Mouse (Mus musculus) midbrain, embryonic 10.5 days (tissue): ENCODE measurements around the gene Med29. TPM values are rescaled to one million over a fixed set of nuclear protein-coding genes. Genes with fewer than 3 reads are reported as not detected.
A peak's percentile ranks its signal among the peaks of the same experiment; 100 is the strongest.

Source experiments
- DNase-seq: peaks from one replicate; pipeline ENCODE4 v3.0.0-alpha.2; 2017; ENCODE audit warnings: low spot score
- H3K27ac ChIP-seq: fragments of 300-500 bp; sonication (generic); replicated peaks from 2 replicates; pipeline ENCODE4 v1.5.1; 2016; ENCODE audit warnings: mild to moderate bottlenecking
- H3K27me3 ChIP-seq: fragments of 300-500 bp; sonication (generic); 2 replicates; pipeline ENCODE4 v1.6.1; 2016; ENCODE audit warnings: low read depth, mild to moderate bottlenecking; ENCODE audit not compliant: poor library complexity, severe bottlenecking
- H3K36me3 ChIP-seq: fragments of 300-500 bp; sonication (generic); 2 replicates; pipeline ENCODE4 v1.6.1; 2016; ENCODE audit warnings: mild to moderate bottlenecking, moderate library complexity
- H3K4me1 ChIP-seq: fragments of 300-500 bp; sonication (generic); 2 replicates; pipeline ENCODE4 v1.6.1; 2016
- H3K4me3 ChIP-seq: fragments of 300-500 bp; sonication (generic); 2 replicates; pipeline ENCODE4 v1.5.1; 2016; ENCODE audit warnings: mild to moderate bottlenecking, moderate library complexity
- H3K9me3 ChIP-seq: fragments of 300-500 bp; sonication (generic); replicated peaks from 2 replicates; pipeline ENCODE4 v1.6.1; 2016; ENCODE audit warnings: mild to moderate bottlenecking
- WGBS: fragments of 180-500 bp; shearing (Covaris S2); methylation state at CpG from one replicate; pipeline ENCODE4 v1.1.7; 2016; 5-methylcytosine and 5-hydroxymethylcytosine counted together
- polyA plus RNA-seq: library from polyadenylated mRNA; unstranded; fragments of >200 nt; fragmentation: Nextera tagmentation; extraction: Ambion mirVana; gene quantifications from 2 replicates; pipeline ENCODE4 v1.2.1, GENCODE M21; 2016

Med29 gene
- polyA plus RNA-seq, 1 experiment from 2014 or later, result 61.0 TPM

- peaks cover 37% of the 10 kb centered on the region for H3K4me1 ChIP-seq
- H3K4me3 ChIP-seq, result peak overlapping the region; percentile 90
- H3K27me3 ChIP-seq, result no peaks in the 10 kb centered on the region
- 95% methylated on average over 14 of the region's 14 CpGs for WGBS
- H3K36me3 ChIP-seq, result peaks cover 56% of the 10 kb centered on the region
- peak overlapping the region; percentile 94 for H3K27ac ChIP-seq
- no peaks in the 10 kb centered on the region for H3K9me3 ChIP-seq
- no peak for DNase-seq
These were observed 22.5 kb downstream of the Med29 start for GRCm38 (mm10) chr7:28370051-28370450.

DNA sequence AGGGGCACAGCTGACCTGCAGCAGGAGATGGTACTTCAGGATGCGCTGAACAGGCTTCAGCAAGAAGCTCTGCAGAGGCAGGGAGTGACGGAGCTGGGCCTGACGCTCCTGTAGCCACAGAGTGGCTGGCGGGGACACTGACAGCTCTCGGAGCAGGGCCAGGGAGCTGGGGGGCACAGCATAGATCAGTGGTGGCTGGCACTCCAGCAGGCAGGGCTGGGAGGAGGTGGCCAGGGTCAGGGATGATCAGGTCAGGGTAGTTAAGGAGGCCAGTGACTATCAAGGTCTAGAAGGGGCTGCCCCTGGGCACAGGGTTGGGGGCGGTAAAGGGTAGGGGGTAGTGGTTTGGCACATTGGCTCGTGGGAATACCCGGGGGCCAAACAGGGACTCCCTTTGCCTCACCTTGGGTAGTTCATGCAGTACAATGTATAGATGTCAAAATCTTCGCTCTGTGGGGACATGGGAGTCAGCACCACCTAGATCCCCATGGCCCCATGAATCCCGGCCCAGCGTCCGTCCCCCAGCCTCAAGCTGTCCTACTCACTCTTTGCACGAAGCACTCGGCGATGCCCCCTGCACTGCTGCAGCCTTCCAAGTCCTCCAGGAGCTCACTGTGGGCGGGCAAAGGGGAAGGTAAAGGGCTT is 24.1 kb downstream of the Med29 start:
- Histone ChIP-seq H3K4me3 (no peak overlapping the region), H3K36me3 (peaks cover 73% of the 10 kb centered on the region), H3K9me3 (no peaks in the 10 kb centered on the region), H3K4me1 (peaks cover 27% of the 10 kb centered on the region), H3K27me3 (no peaks in the 10 kb centered on the region), H3K27ac (no peak overlapping the region)
- 88% methylated on average over 16 of the region's 16 CpGs for WGBS
- DNase-seq, result no peak

DNA sequence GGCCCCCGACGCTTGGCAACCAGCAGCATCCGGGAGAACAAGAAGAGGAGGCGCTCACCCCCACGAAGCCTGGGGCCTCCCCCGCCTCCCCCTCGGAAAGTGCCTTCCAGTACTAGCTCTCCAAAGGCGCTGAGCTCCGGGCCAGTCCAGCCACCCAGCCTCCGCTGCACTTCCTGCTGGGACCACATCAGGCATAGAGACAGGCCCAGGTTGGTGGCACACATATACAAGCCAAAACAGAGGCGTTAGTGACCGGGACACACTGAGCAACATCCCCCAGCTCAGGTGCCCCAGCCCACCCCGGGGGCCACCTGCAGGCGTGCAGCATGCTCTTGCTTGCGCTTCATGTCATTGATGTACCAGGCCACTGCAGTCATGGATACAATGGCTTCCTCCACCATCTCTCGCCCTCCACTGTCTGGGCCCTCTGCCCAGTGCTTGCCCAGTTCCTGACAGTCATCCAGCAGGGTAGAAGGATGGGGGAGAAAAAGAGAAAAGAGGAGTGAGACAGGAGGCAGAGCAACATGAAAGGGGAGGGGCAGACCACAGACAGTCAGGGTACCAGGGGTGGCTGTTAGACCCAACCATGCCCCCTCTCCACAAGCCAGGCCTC is 24.7 kb downstream of the Med29 start:
- H3K4me1 ChIP-seq, result peaks cover 27% of the 10 kb centered on the region
- peaks cover 79% of the 10 kb centered on the region for H3K36me3 ChIP-seq
- H3K27ac ChIP-seq, result no peak overlapping the region
- no peak for DNase-seq
- WGBS, result 93% methylated on average over 16 of the region's 16 CpGs
- H3K4me3 ChIP-seq, result 0 out of 2 replicates have a peak overlapping the region, but pooled peaks have one; percentile 6
- H3K27me3 ChIP-seq, result no peaks in the 10 kb centered on the region
- H3K9me3 ChIP-seq, result no peaks in the 10 kb centered on the region

DNA sequence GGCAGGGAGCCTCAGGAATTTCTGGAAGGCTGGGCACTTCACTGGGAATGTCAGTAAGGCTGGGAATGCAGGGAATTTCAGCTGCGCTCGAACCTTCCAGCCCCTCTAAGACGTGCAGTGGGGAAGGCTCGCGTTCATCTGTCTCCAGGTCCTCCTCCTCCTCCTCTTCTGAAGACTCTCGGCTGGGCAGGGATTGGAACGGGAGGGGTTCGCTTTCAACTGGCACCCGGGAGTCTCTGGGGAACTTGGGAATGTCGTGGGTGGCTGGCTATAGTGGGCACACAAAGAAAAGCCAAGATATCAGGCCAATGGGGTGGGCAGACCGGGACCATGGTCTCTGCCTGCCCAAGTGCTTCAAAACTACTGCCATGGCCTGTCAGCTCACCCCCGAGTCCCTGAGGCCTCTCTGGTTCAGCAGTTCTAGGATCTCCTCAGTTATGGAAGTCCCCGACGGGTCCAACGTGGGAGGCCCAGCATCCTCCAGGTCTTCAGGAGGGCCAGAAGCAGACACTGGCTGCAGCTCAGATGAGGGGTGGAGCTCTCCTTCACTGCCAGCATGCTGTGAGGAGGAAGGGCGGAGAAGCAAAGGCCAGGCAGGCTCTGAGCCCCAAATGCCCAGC is 30.0 kb downstream of the Med29 start:
- Histone ChIP-seq H3K36me3 (peaks cover 89% of the 10 kb centered on the region), H3K27ac (no peak overlapping the region), H3K4me1 (peaks cover 24% of the 10 kb centered on the region), H3K27me3 (no peaks in the 10 kb centered on the region), H3K4me3 (no peak overlapping the region), H3K9me3 (peaks cover 7% of the 10 kb centered on the region)
- no peak for DNase-seq
- WGBS, result 88% methylated on average over 16 of the region's 16 CpGs

- Histone ChIP-seq H3K4me1 (peaks cover 31% of the 10 kb centered on the region), H3K27me3 (no peaks in the 10 kb centered on the region), H3K36me3 (peaks cover 81% of the 10 kb centered on the region), H3K27ac (no peak overlapping the region), H3K9me3 (peaks cover 7% of the 10 kb centered on the region), H3K4me3 (no peak overlapping the region)
- 96% methylated on average over 20 of the region's 20 CpGs for WGBS
- no peak for DNase-seq
These were observed 30.7 kb downstream of the Med29 start for GRCm38 (mm10) chr7:28361647-28362341.

GRCm38 (mm10) chr7:28360291-28360690 is 32.2 kb downstream of the Med29 start:
- DNase-seq, result no peak
- peaks cover 68% of the 10 kb centered on the region for H3K36me3 ChIP-seq
- no peak overlapping the region for H3K27ac ChIP-seq
- WGBS, result 93% methylated on average over 6 of the region's 6 CpGs
- peaks cover 37% of the 10 kb centered on the region for H3K4me1 ChIP-seq
- 0 out of 2 replicates have a peak overlapping the region, but pooled peaks have one; percentile 11 for H3K4me3 ChIP-seq
- no peaks in the 10 kb centered on the region for H3K27me3 ChIP-seq
- peaks cover 7% of the 10 kb centered on the region for H3K9me3 ChIP-seq

DNA sequence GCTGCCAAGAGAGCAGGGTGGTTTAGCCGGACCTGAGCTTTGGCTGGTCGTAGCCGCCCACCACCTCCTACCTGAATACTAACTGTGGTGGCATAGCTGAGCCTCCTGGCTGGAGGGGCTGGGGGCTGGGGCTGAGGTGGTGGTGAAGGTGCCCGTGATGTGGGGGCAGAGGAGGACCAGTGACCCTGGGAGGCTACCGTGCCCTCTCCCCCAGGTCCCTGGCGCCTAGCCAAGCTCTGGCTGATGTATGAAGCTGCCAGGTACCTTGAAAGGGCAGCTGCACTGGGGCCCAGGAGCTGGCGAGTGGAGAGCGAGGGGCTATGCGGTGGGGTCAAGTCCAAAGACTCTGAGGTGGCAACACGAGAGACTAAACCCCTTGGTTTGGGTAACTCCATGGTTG is 32.7 kb downstream of the Med29 start:
- H3K9me3 ChIP-seq, result peaks cover 7% of the 10 kb centered on the region
- WGBS, result 94% methylated on average over 10 of the region's 10 CpGs
- 0 out of 2 replicates have a peak overlapping the region, but pooled peaks have one; percentile 11 for H3K4me3 ChIP-seq
- no peak overlapping the region for H3K27ac ChIP-seq
- H3K36me3 ChIP-seq, result peaks cover 68% of the 10 kb centered on the region
- no peak for DNase-seq
- H3K27me3 ChIP-seq, result no peaks in the 10 kb centered on the region
- peaks cover 37% of the 10 kb centered on the region for H3K4me1 ChIP-seq

- WGBS, result 54% methylated on average over 7 of the region's 7 CpGs
- Histone ChIP-seq H3K4me1 (peaks cover 37% of the 10 kb centered on the region), H3K36me3 (peaks cover 68% of the 10 kb centered on the region), H3K27me3 (no peaks in the 10 kb centered on the region), H3K27ac (peak overlapping the region; percentile 74), H3K4me3 (peak overlapping the region; percentile 29; the same call in 1 of the 2 replicates), H3K9me3 (peaks cover 7% of the 10 kb centered on the region)
- DNase-seq, result no peak
These were observed 34.1 kb downstream of the Med29 start for GRCm38 (mm10) chr7:28358431-28358830.

GRCm38 (mm10) chr7:28357984-28358383 is 34.5 kb downstream of the Med29 start:
- peaks cover 68% of the 10 kb centered on the region for H3K36me3 ChIP-seq

DNA sequence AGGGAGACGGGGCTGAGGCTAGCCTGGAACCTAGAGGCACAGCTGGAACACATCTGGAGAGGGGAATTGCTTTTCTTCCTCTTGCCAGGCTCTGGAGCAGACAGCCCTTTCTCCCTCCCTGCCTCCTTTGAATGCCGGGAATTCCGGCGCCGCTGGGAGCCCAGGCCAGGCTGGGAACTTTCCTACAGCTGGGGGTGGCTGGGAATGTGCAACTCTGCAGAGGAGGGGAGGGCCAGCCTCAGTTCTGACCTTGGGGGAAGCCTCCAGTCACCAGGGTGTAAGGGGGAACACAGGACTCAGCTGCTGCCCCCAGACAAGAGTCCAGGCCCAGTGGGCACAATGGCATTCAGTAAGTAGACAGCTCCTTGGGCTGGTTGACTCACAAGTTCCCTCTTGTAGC is 35.5 kb downstream of the Med29 start:
- peak overlapping the region; percentile 74 for H3K27ac ChIP-seq
- H3K4me1 ChIP-seq, result peaks cover 40% of the 10 kb centered on the region
- DNase-seq, result peak; percentile 62
- H3K36me3 ChIP-seq, result peaks cover 68% of the 10 kb centered on the region
- peak overlapping the region; percentile 7; the same call in 1 of the 2 replicates for H3K4me3 ChIP-seq
- no peaks in the 10 kb centered on the region for H3K27me3 ChIP-seq
- WGBS, result 1% methylated on average over 4 of the region's 5 CpGs
- peaks cover 6% of the 10 kb centered on the region for H3K9me3 ChIP-seq

More at GRCm38 (mm10) chr7:28357984-28358383, 34.5 kb downstream of the Med29 start:
- peaks cover 37% of the 10 kb centered on the region for H3K4me1 ChIP-seq
- H3K27ac ChIP-seq, result peak overlapping the region; percentile 74
- DNase-seq, result no peak
- no peaks in the 10 kb centered on the region for H3K27me3 ChIP-seq
- H3K4me3 ChIP-seq, result peak overlapping the region; percentile 29
- 5% methylated on average over 5 of the region's 5 CpGs for WGBS
- peaks cover 7% of the 10 kb centered on the region for H3K9me3 ChIP-seq

GRCm38 (mm10) chr7:28355221-28355620 is 37.3 kb downstream of the Med29 start:
- Histone ChIP-seq H3K36me3 (peaks cover 55% of the 10 kb centered on the region), H3K9me3 (no peaks in the 10 kb centered on the region), H3K4me3 (no peak overlapping the region), H3K27me3 (no peaks in the 10 kb centered on the region), H3K4me1 (peaks cover 50% of the 10 kb centered on the region), H3K27ac (no peak overlapping the region)
- DNase-seq, result no peak
- WGBS, result 90% methylated on average over 3 of the region's 3 CpGs

- Histone ChIP-seq H3K4me1 (peaks cover 53% of the 10 kb centered on the region), H3K27ac (no peak overlapping the region), H3K36me3 (peaks cover 49% of the 10 kb centered on the region), H3K9me3 (no peaks in the 10 kb centered on the region), H3K4me3 (no peak overlapping the region), H3K27me3 (no peaks in the 10 kb centered on the region)
- DNase-seq, result no peak
- WGBS, result 89% methylated on average over 3 of the region's 3 CpGs
These were observed 37.9 kb downstream of the Med29 start for GRCm38 (mm10) chr7:28354596-28354995.
